Mouse (Mus musculus) megakaryocyte, embryonic 14.5 days (primary cell): Measurements from ENCODE around the gene Zfp119b.

ENCODE experiments used
- FLI1 ChIP-seq: IDR thresholded peaks from 2 replicates; pipeline ENCODE4 v1.6.1; 2012; ENCODE audit warnings: low read length, inconsistent platforms, mixed read lengths
- GATA1 ChIP-seq: IDR thresholded peaks from 3 replicates; pipeline ENCODE4 v1.6.1; 2012; ENCODE audit warnings: mixed read lengths, low read length, inconsistent platforms, borderline replicate concordance

- TF ChIP-seq GATA1: no peak
- TF ChIP-seq FLI1: no peak
Observed at GRCm38 (mm10) chr17:55903087-55903486, 46.2 kb downstream of the Zfp119b start.
